15 mouse cellular contexts compared by ENCODE assay signal in the genomic region with DNA sequence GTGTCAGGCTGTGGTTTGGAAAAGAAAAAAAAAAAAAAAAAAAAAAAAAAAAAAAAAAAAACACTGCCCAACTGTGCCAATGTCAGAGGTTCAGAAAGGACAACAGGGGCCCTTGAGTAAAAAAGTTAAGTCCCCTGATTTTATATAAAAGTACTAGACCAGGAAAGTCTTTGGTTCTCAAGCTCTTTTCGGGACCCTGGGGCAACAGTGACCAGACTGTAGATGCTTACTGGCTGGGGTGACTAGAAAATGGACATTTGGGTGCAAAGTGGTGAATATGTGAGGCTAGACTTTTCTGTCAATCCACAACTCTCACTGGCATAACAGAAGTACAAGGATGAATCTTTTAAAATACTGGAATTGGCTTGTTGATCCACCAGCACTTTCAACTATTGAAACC. TPM values are rescaled to one million over a fixed set of nuclear protein-coding genes. Genes with fewer than 3 reads are reported as not detected.
A peak's percentile ranks its signal among the peaks of the same experiment; 100 is the strongest.
DNase-seq lines count a peak whose midpoint lies in the region; ATAC-seq and TF ChIP-seq lines count a peak whose summit lies in the region.
"Had no signal": no experiment of that assay in that cellular context is flagged by ENCODE, and none has a peak within 500 bp of the region (broad histone marks: within the 10 kb centered on the region; RNA-seq: fewer than 3 reads in every experiment).

No protein-coding gene starts in this region.

- intact Hi-C loops in heart, adult 2 months (cut with DNase I): no loop called here

- no peak for TF ChIP-seq CTCF in heart, adult 2 months (IDR thresholded peaks at IDR 0.05)
- TF ChIP-seq CTCF in thymus, adult 2 months (IDR thresholded peaks at IDR 0.05; ENCODE audit: borderline replicate concordance, control insufficient read depth, extremely low read depth, insufficient read depth, low read length, poor library complexity): no peak

- WGBS in heart, embryonic 13.5 days: 79% methylated on average over 1 of the region's 1 CpGs
- whole genome bisulfite sequencing in heart, adult 2 months: 92% methylated on average over 1 of the region's 1 CpGs
- 76% methylated on average over 1 of the region's 1 CpGs for WGBS in neural tube, embryonic 13.5 days
- WGBS in limb, embryonic 13.5 days: 40% methylated on average over 1 of the region's 1 CpGs
- 83% methylated on average over 1 of the region's 1 CpGs for WGBS in thymus, adult 2 months

- H3K4me3 ChIP-seq in heart, embryonic 13.5 days: peak overlapping the region; percentile 82; the same call in 1 of the 2 replicates
- H3K4me3 ChIP-seq in heart, adult 2 months: no peak overlapping the region
- H3K4me3 ChIP-seq in neural tube, embryonic 13.5 days: no peak overlapping the region
- no peak overlapping the region for H3K4me3 ChIP-seq in limb, embryonic 13.5 days
- H3K4me3 ChIP-seq in thymus, adult 2 months (ENCODE audit: control insufficient read depth, insufficient read depth, low read length): no peak overlapping the region

- no peak overlapping the region for H3K9ac ChIP-seq in heart, embryonic 13.5 days
- H3K9ac ChIP-seq in heart, adult 2 months (ENCODE audit: low read depth, low read length): no peak overlapping the region
- H3K9ac ChIP-seq in neural tube, embryonic 13.5 days: no peak overlapping the region
- H3K9ac ChIP-seq in limb, embryonic 13.5 days: no peak overlapping the region
- H3K9ac ChIP-seq: embryonic facial prominence, embryonic 15.5 days; limb, embryonic 15.5 days had no signal

- no peak for TF ChIP-seq POLR2A in heart, adult 2 months (IDR thresholded peaks at IDR 0.05; ENCODE audit: insufficient read depth, low read depth, low read length)
- no peak for TF ChIP-seq POLR2A in thymus, adult 2 months (IDR thresholded peaks at IDR 0.05; ENCODE audit: control insufficient read depth, extremely low read depth, insufficient read depth, low read length, poor library complexity)

- peaks cover 10% of the 10 kb centered on the region; the same call in 1 of the 2 replicates for H3K27me3 ChIP-seq in heart, embryonic 13.5 days (replicated peaks)
- H3K27me3 ChIP-seq in heart, adult 2 months (ENCODE audit: control insufficient read depth, insufficient read depth, low read length): peaks cover 5% of the 10 kb centered on the region
- H3K27me3 ChIP-seq in neural tube, embryonic 13.5 days: peaks cover 20% of the 10 kb centered on the region
- H3K27me3 ChIP-seq in limb, embryonic 13.5 days: peaks cover 6% of the 10 kb centered on the region; the same call in 1 of the 2 replicates
- peaks cover 9% of the 10 kb centered on the region; the same call in 1 of the 2 replicates for H3K27me3 ChIP-seq in thymus, adult 2 months (ENCODE audit: control insufficient read depth, insufficient read depth, low read length)

- TF ChIP-seq EP300 in heart, adult 2 months (IDR thresholded peaks at IDR 0.05; ENCODE audit: insufficient read depth, low read depth, low read length): no peak

- H3K27ac ChIP-seq in heart, embryonic 13.5 days (replicated peaks): no peak overlapping the region
- no peak overlapping the region for H3K27ac ChIP-seq in heart, adult 2 months
- H3K27ac ChIP-seq in neural tube, embryonic 13.5 days (replicated peaks): peak overlapping the region; percentile 72; the same call in 1 of the 2 replicates
- H3K27ac ChIP-seq in limb, embryonic 13.5 days: no peak overlapping the region
- no peak overlapping the region for H3K27ac ChIP-seq in thymus, adult 2 months (ENCODE audit: control insufficient read depth, insufficient read depth, low read length)
- H3K27ac ChIP-seq: embryonic facial prominence, embryonic 15.5 days; macrophage had no signal

- H3K4me2 ChIP-seq in heart, embryonic 13.5 days: peak overlapping the region; percentile 100
- peak overlapping the region; percentile 88; the same call in 1 of the 2 replicates for H3K4me2 ChIP-seq in neural tube, embryonic 13.5 days
- H3K4me2 ChIP-seq in limb, embryonic 13.5 days (replicated peaks): peak overlapping the region; percentile 97; the same call in 1 of the 2 replicates

- no peaks in the 10 kb centered on the region for H3K79me2 ChIP-seq in heart, adult 2 months (replicated peaks; ENCODE audit: control insufficient read depth, insufficient read depth, low read length)

- H3K4me1 ChIP-seq in heart, embryonic 13.5 days: peaks cover 14% of the 10 kb centered on the region
- H3K4me1 ChIP-seq in heart, adult 2 months (ENCODE audit: control insufficient read depth, insufficient read depth, low read length): peaks cover 5% of the 10 kb centered on the region
- H3K4me1 ChIP-seq in neural tube, embryonic 13.5 days (replicated peaks): peaks cover 31% of the 10 kb centered on the region
- H3K4me1 ChIP-seq in limb, embryonic 13.5 days: peaks cover 16% of the 10 kb centered on the region
- H3K4me1 ChIP-seq in thymus, adult 2 months (replicated peaks; ENCODE audit: control insufficient read depth, insufficient read depth, low read length): 0 out of 2 replicates have a peak, but pooled peaks cover 3% of the 10 kb centered on the region

- no peak for DNase-seq in heart, adult 2 months
- no peak for DNase-seq in neural tube, embryonic 10.5 days (ENCODE audit: extremely low spot score, low spot score)
- no peak for DNase-seq in thymus, adult 2 months
- DNase-seq in layer of hippocampus, adult 18-20 months (ENCODE audit: low spot score in 2 of 2): no peak
- DNase-seq: adrenal gland, adult 8-10 months; spleen, adult 18-20 months; thymus, postnatal 25 days had no signal

- H3K36me3 ChIP-seq in heart, embryonic 13.5 days: no peaks in the 10 kb centered on the region
- H3K36me3 ChIP-seq in heart, adult 2 months (ENCODE audit: control insufficient read depth, insufficient read depth, low read length): no peaks in the 10 kb centered on the region
- H3K36me3 ChIP-seq in neural tube, embryonic 13.5 days: no peaks in the 10 kb centered on the region
- H3K36me3 ChIP-seq in limb, embryonic 13.5 days: no peaks in the 10 kb centered on the region
- H3K36me3 ChIP-seq in thymus, adult 2 months (ENCODE audit: control insufficient read depth, insufficient read depth, low read length): no peaks in the 10 kb centered on the region
- H3K36me3 ChIP-seq: embryonic facial prominence, embryonic 15.5 days; limb, embryonic 15.5 days had no signal

- H3K9me3 ChIP-seq in heart, embryonic 13.5 days: no peaks in the 10 kb centered on the region
- no peaks in the 10 kb centered on the region for H3K9me3 ChIP-seq in neural tube, embryonic 13.5 days
- no peaks in the 10 kb centered on the region for H3K9me3 ChIP-seq in limb, embryonic 13.5 days
- H3K9me3 ChIP-seq: embryonic facial prominence, embryonic 15.5 days; limb, embryonic 15.5 days had no signal

- no peak for ATAC-seq in heart, embryonic 13.5 days (ENCODE audit: extremely low read depth, insufficient number of reproducible peaks, low FRiP score, low TSS enrichment)
- no peak for ATAC-seq in neural tube, embryonic 13.5 days (ENCODE audit: low read depth)
- ATAC-seq in limb, embryonic 13.5 days (ENCODE audit: low FRiP score, low read depth): no peak
- ATAC-seq: CD4-positive, CD25-positive, alpha-beta regulatory T cell, adult 4 months had no signal

RNA-seq across cellular contexts. Expression of gene Rasgef1b, which starts 1.1 kb away (rescaled TPM):
- polyA plus RNA-seq in heart, embryonic 13.5 days (2015; fragmentation: Nextera tagmentation; extraction: Ambion mirVana): 36.7 and 38.3 TPM in 2 replicates
- total RNA-seq in heart, adult 2 months (2021): 10 to 100 TPM in 1 of 2 experiments, 1 to 10 TPM in 1; 9.3 to 17.7 TPM
- polyA plus RNA-seq in heart, adult 2 months (2012; rRNA removed): 4.3 and 5.7 TPM in 2 replicates
- 66.1 and 71.5 TPM in 2 replicates for polyA plus RNA-seq in neural tube, embryonic 13.5 days (2015; fragmentation: Nextera tagmentation; extraction: Ambion mirVana)
- 16.0 and 18.7 TPM in 2 replicates for polyA plus RNA-seq in limb, embryonic 13.5 days (2015; fragmentation: Nextera tagmentation; extraction: Ambion mirVana)
- polyA plus RNA-seq in thymus, adult 2 months (2012; rRNA removed): 4.5 and 5.5 TPM in 2 replicates
- 10 to 100 TPM in 1 of 2 experiments, 1 to 10 TPM in 1; 9.3 to 11.2 TPM for total RNA-seq in layer of hippocampus, adult 18-20 months (2021)
- total RNA-seq: MEL had no signal
